Mouse (Mus musculus) stomach, postnatal 0 days (tissue): ENCODE results near the gene Cldn12.

Experiments
- CTCF ChIP-seq: IDR thresholded peaks from 2 replicates; pipeline ENCODE4 v1.5.1; 2016; ENCODE audit warnings: antibody characterized with exemption, low read depth, mild to moderate bottlenecking, moderate library complexity
- EP300 ChIP-seq: optimal IDR thresholded peaks from 2 replicates; pipeline ENCODE3; 2016; ENCODE audit warnings: antibody characterized with exemption

- TF ChIP-seq EP300 (no peak), CTCF (no peak)
Observed at GRCm38 (mm10) chr5:5533656-5534420, 19.1 kb upstream of the Cldn12 start.
